Mouse (Mus musculus) neural tube, embryonic 13.5 days (tissue): ENCODE measurements at regions not wholly inside any gene's neighbourhood (a gene's known extent, or its start where the extent isn't known, plus 50 kb on each side); places are given as distances from the start of the nearest gene placed in this dataset.

Source experiments
- ATAC-seq: fragments of 200-750 bp; cut with Nextera tagmentation; 2 replicates; pipeline ENCODE4 v1.8.0; 2017; ENCODE audit warnings: low read depth, mild to moderate bottlenecking, moderate TSS enrichment, moderate library complexity
- H3K27ac ChIP-seq: fragments of 300-500 bp; sonication (generic); replicated peaks from 2 replicates; pipeline ENCODE4 v1.5.1; 2015; ENCODE audit warnings: moderate library complexity, mild to moderate bottlenecking, inconsistent platforms
- H3K27me3 ChIP-seq: fragments of 300-500 bp; sonication (generic); 2 replicates; pipeline ENCODE4 v1.6.1; 2015; ENCODE audit warnings: mild to moderate bottlenecking, inconsistent platforms
- H3K36me3 ChIP-seq: fragments of 300-500 bp; sonication (generic); 2 replicates; pipeline ENCODE4 v1.6.1; 2015; ENCODE audit warnings: mild to moderate bottlenecking, inconsistent platforms
- H3K4me1 ChIP-seq: fragments of 300-500 bp; sonication (generic); replicated peaks from 2 replicates; pipeline ENCODE4 v1.6.1; 2015; ENCODE audit warnings: inconsistent platforms
- H3K4me2 ChIP-seq: fragments of 300-500 bp; sonication (generic); 2 replicates; pipeline ENCODE4 v1.6.1; 2015; ENCODE audit warnings: inconsistent platforms, mild to moderate bottlenecking, moderate library complexity
- H3K4me3 ChIP-seq: fragments of 300-500 bp; sonication (generic); 2 replicates; pipeline ENCODE4 v1.5.1; 2015; ENCODE audit warnings: mild to moderate bottlenecking, inconsistent platforms
- H3K9ac ChIP-seq: fragments of 300-500 bp; sonication (generic); 2 replicates; pipeline ENCODE4 v1.6.1; 2015; ENCODE audit warnings: moderate library complexity, mild to moderate bottlenecking, inconsistent platforms
- H3K9me3 ChIP-seq: fragments of 300-500 bp; sonication (generic); 2 replicates; pipeline ENCODE4 v1.6.1; 2016; ENCODE audit warnings: inconsistent platforms
- WGBS: fragments of 180-500 bp; shearing (Covaris S2); methylation state at CpG from one replicate; pipeline ENCODE4 v1.1.7; 2015; 5-methylcytosine and 5-hydroxymethylcytosine counted together

GRCm38 (mm10) chr2:74463407-74463806 is 115.8 kb downstream of the Lnpk start:
- no peak overlapping the region for H3K27ac ChIP-seq
- no peaks in the 10 kb centered on the region for H3K27me3 ChIP-seq
- no peak overlapping the region for H3K4me3 ChIP-seq
- H3K4me2 ChIP-seq = no peak overlapping the region
- 83% methylated on average over 2 of the region's 2 CpGs for WGBS
- H3K9ac ChIP-seq = no peak overlapping the region
- H3K4me1 ChIP-seq = no peaks in the 10 kb centered on the region
- no peak for ATAC-seq
- no peaks in the 10 kb centered on the region for H3K9me3 ChIP-seq
- no peaks in the 10 kb centered on the region for H3K36me3 ChIP-seq

DNA sequence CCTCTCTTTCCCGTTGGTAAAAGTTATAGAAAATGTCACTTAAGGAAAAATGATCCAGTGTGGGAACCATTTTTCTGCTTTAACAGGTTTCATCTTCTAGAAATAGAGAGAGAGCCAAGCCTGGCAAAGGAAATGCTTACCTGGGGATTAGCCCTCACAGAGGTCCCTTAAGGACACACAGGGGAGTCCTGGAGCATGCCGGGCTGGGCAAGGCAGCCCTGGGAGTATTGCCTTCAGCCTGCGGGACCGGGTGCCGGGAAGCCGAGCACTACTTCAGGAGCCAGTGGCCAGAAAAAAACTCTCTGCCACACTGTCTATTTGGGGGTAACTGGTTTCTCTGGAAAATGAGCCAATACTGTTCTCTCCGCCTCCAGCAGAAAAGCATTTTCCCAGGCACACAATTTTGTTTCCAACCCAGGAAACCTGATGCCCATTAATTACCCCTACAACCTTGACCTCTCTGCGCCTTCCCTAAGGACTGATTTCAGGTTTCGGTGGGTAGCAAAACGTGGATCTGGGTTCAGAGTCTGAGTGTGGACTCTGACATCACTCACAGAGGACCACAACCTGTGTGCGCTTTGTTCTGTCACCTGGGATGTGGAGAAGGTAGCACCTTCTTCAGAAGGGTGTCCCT is 117.9 kb downstream of the Lnpk start:
- no peaks in the 10 kb centered on the region for H3K27me3 ChIP-seq
- 59% methylated on average over 11 of the region's 11 CpGs for WGBS
- no peaks in the 10 kb centered on the region for H3K9me3 ChIP-seq

GRCm38 (mm10) chr2:74454431-74454830 is 124.8 kb downstream of the Lnpk start:
- H3K4me1 ChIP-seq = peaks cover 31% of the 10 kb centered on the region
- no peak overlapping the region for H3K9ac ChIP-seq
- H3K4me3 ChIP-seq = no peak overlapping the region
- no peaks in the 10 kb centered on the region for H3K9me3 ChIP-seq
- WGBS = 74% methylated on average over 4 of the region's 4 CpGs
- peaks cover 25% of the 10 kb centered on the region for H3K27me3 ChIP-seq
- H3K4me2 ChIP-seq = no peak overlapping the region
- H3K27ac ChIP-seq = no peak overlapping the region
- no peak for ATAC-seq
- no peaks in the 10 kb centered on the region for H3K36me3 ChIP-seq

More for the DNA sequence above, 117.9 kb downstream of the Lnpk start:
- H3K27ac ChIP-seq = no peak overlapping the region
- H3K4me1 ChIP-seq = no peaks in the 10 kb centered on the region
- H3K36me3 ChIP-seq = no peaks in the 10 kb centered on the region
- H3K9ac ChIP-seq = no peak overlapping the region
- no peak overlapping the region for H3K4me2 ChIP-seq
- H3K4me3 ChIP-seq = no peak overlapping the region
- no peak for ATAC-seq

DNA sequence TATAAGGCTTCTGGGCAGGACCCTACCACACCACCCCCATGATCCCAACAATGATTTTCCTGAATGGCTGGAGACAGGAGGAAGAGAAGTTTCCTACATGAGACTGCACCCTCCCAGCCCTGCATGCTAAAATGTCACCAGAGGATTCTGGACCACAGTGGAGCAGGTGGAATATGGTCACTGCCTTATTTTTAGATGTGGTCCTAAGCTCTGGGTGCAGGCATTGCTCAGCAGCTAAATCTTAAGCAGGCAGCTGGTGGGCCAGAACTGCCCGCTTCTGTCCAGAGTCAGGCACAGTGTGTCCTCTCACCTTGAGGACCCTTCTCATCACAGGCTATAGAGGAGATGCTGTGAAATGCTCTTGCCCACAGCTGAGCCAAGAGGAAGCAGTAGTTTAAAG is 126.6 kb downstream of the Lnpk start:
- H3K4me2 ChIP-seq = no peak overlapping the region
- no peak for ATAC-seq
- H3K27me3 ChIP-seq = peaks cover 25% of the 10 kb centered on the region
- no peak overlapping the region for H3K4me3 ChIP-seq
- peaks cover 35% of the 10 kb centered on the region for H3K4me1 ChIP-seq
- 89% methylated on average over 1 of the region's 1 CpGs for WGBS
- H3K36me3 ChIP-seq = no peaks in the 10 kb centered on the region
- no peak overlapping the region for H3K9ac ChIP-seq
- no peak overlapping the region for H3K27ac ChIP-seq
- H3K9me3 ChIP-seq = no peaks in the 10 kb centered on the region

- peak overlapping the region; percentile 35 for H3K4me2 ChIP-seq
- H3K9me3 ChIP-seq = no peaks in the 10 kb centered on the region
- WGBS = 20% methylated on average over 6 of the region's 6 CpGs
- H3K36me3 ChIP-seq = no peaks in the 10 kb centered on the region
- H3K27ac ChIP-seq = peak overlapping the region; percentile 54
- ATAC-seq = peak; percentile 32
- H3K27me3 ChIP-seq = peaks cover 25% of the 10 kb centered on the region
- peaks cover 35% of the 10 kb centered on the region for H3K4me1 ChIP-seq
- H3K9ac ChIP-seq = peak overlapping the region; percentile 18; the same call in 1 of the 2 replicates
- H3K4me3 ChIP-seq = no peak overlapping the region
Measured at GRCm38 (mm10) chr2:74451578-74451977, 127.7 kb downstream of the Lnpk start.

DNA sequence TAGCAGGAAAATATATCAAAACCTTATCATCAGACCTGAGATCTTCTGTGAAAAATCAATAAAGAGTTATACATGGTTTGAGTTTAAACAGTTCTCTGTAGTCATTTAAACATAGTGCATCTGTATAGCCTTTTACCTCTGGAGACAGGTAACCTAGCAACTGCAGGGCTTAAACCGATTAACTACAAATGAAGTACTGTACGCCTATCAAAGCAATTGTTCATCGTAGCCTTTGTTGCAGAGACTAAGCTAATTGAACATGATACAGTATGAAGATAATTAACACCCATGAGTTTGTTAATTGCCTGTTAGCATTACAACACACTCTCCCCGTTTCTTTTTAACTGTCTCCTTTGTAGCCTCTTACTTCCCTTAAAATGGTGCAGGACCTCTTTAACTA is 128.2 kb downstream of the Lnpk start:
- peak overlapping the region; percentile 18; the same call in 1 of the 2 replicates for H3K9ac ChIP-seq
- peak overlapping the region; percentile 35 for H3K4me2 ChIP-seq
- H3K27ac ChIP-seq = peak overlapping the region; percentile 54
- H3K27me3 ChIP-seq = peaks cover 25% of the 10 kb centered on the region
- H3K4me3 ChIP-seq = no peak overlapping the region
- 9% methylated on average over 4 of the region's 4 CpGs for WGBS
- ATAC-seq = peak; percentile 85
- H3K9me3 ChIP-seq = no peaks in the 10 kb centered on the region
- peaks cover 35% of the 10 kb centered on the region for H3K4me1 ChIP-seq
- H3K36me3 ChIP-seq = no peaks in the 10 kb centered on the region

- Histone ChIP-seq H3K27me3 (peaks cover 22% of the 10 kb centered on the region), H3K9me3 (no peaks in the 10 kb centered on the region), H3K27ac (peak overlapping the region; percentile 59), H3K4me2 (0 out of 2 replicates have a peak overlapping the region, but pooled peaks have one; percentile 10), H3K36me3 (no peaks in the 10 kb centered on the region), H3K9ac (no peak overlapping the region), H3K4me1 (peaks cover 35% of the 10 kb centered on the region), H3K4me3 (no peak overlapping the region)
- WGBS = 21% methylated on average over 11 of the region's 11 CpGs
- peak; percentile 62; the same call in 1 of the 2 replicates for ATAC-seq
Measured at GRCm38 (mm10) chr2:74450064-74450765, 129.0 kb downstream of the Lnpk start.

DNA sequence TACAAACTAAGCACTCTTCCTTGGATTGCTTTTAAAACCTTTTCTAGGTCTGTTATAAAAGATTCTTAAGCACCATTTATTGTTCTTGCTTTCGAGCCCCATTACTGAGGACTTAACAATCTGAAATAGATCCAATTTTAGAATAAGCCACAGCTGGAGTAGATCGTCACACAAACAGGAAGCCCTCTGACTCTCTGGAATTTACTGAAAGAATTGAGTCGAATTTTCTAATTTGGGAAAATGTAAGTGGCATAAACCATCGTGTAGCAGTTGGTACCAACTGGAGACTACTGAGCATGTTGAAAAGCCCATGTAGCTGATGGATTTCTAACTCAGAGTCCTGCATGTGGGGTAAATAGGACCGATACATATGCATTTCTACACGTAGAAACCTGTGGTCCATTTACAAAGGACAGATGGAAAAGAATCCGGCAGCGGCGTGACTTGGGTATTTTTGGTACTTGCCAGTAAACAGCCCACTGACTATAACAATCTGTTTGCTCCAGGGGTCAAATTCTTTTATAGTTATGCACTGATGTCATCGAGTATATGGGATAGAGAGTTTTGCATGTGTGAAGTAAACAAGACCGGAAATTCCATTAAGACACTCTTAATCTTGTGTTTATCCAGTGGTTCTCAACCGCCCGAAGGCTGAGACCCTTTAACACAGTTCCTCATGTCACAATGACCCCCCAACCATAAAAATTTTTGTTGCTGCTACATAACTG is 143.9 kb downstream of the Lnpk start:
- ATAC-seq = no peak
- WGBS = 90% methylated on average over 13 of the region's 13 CpGs

DNA sequence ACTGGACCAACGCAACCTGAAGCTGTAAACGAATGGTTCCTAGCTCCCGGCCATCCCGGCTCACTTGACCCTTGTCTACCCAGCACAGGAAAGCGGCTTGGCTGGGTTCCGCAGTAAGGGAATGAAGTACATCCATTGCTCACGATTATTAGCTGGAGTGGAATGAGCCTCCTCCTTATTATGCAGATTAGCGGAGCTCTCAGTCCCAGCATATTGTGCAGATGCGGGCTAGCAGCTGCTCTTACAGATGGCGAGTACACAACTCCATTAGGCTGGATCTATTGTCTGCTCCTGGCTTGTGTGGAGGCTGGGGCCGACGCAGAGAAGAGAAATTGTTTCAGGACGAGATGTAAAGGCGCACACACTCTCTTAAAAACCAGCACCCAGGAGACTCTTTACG is 152.5 kb downstream of the Lnpk start:
- Histone ChIP-seq H3K4me3 (peak overlapping the region; percentile 10), H3K27ac (peak overlapping the region; percentile 82), H3K9ac (peak overlapping the region; percentile 27; the same call in 1 of the 2 replicates), H3K36me3 (no peaks in the 10 kb centered on the region), H3K4me2 (peak overlapping the region; percentile 41), H3K4me1 (peaks cover 15% of the 10 kb centered on the region), H3K9me3 (no peaks in the 10 kb centered on the region), H3K27me3 (no peaks in the 10 kb centered on the region)
- peak; percentile 97 for ATAC-seq
- 21% methylated on average over 15 of the region's 15 CpGs for WGBS

More for the DNA sequence above, 143.9 kb downstream of the Lnpk start:
- H3K4me3 ChIP-seq = no peak overlapping the region
- no peaks in the 10 kb centered on the region for H3K27me3 ChIP-seq
- H3K36me3 ChIP-seq = no peaks in the 10 kb centered on the region
- no peak overlapping the region for H3K27ac ChIP-seq
- H3K9me3 ChIP-seq = peaks cover 7% of the 10 kb centered on the region
- H3K4me2 ChIP-seq = no peak overlapping the region
- no peak overlapping the region for H3K9ac ChIP-seq
- no peaks in the 10 kb centered on the region for H3K4me1 ChIP-seq

- H3K27ac ChIP-seq = no peak overlapping the region
- ATAC-seq = no peak
- H3K4me2 ChIP-seq = no peak overlapping the region
- no peak overlapping the region for H3K9ac ChIP-seq
- H3K9me3 ChIP-seq = no peaks in the 10 kb centered on the region
- no peaks in the 10 kb centered on the region for H3K27me3 ChIP-seq
- H3K4me1 ChIP-seq = peaks cover 15% of the 10 kb centered on the region
- no peak overlapping the region for H3K4me3 ChIP-seq
- 82% methylated on average over 3 of the region's 3 CpGs for WGBS
- H3K36me3 ChIP-seq = no peaks in the 10 kb centered on the region
Measured at GRCm38 (mm10) chr2:74424726-74425125, 154.5 kb downstream of the Lnpk start.

GRCm38 (mm10) chr2:74416097-74416496 is 163.1 kb downstream of the Lnpk start:
- Histone ChIP-seq H3K9me3 (no peaks in the 10 kb centered on the region), H3K36me3 (no peaks in the 10 kb centered on the region), H3K4me3 (no peak overlapping the region), H3K4me1 (peaks cover 7% of the 10 kb centered on the region; the same call in 1 of the 2 replicates), H3K27me3 (no peaks in the 10 kb centered on the region), H3K27ac (no peak overlapping the region), H3K9ac (no peak overlapping the region), H3K4me2 (no peak overlapping the region)
- 14% methylated on average over 4 of the region's 4 CpGs for WGBS
- peak; percentile 63 for ATAC-seq

DNA sequence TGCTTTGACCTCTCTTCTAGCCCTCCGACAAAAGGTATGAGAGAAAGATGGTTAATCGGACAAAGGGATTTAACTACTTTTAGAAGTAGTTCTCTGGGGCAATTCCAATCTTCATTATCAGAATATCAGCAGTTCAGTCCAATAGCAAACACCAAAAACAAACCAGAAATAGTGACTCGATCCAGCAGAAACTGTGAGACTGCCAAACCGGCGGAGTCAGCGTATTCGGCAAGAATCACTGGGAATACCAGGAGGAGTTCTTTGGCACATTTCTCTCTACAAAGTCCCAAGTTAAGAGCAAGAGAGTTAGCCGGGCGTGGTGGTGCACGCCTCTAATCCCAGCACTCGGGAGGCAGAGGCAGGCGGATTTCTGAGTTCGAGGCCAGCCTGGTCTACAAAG is 164.5 kb downstream of the Lnpk start:
- Histone ChIP-seq H3K9ac (no peak overlapping the region), H3K27ac (no peak overlapping the region), H3K36me3 (no peaks in the 10 kb centered on the region), H3K4me1 (peaks cover 11% of the 10 kb centered on the region; the same call in 1 of the 2 replicates), H3K9me3 (no peaks in the 10 kb centered on the region), H3K4me2 (no peak overlapping the region), H3K27me3 (no peaks in the 10 kb centered on the region), H3K4me3 (no peak overlapping the region)
- ATAC-seq = no peak
- 95% methylated on average over 13 of the region's 13 CpGs for WGBS
